Mouse (Mus musculus) megakaryocyte-erythroid progenitor cell, adult 5-6 weeks (primary cell): ENCODE measurements around the gene Srgap1. TPM values are rescaled to one million over a fixed set of nuclear protein-coding genes. Genes with fewer than 3 reads are reported as not detected.

Experiments used
- ATAC-seq: replicated peaks from 2 replicates; pipeline ENCODE4 v1.8.0; 2016; ENCODE audit warnings: mild to moderate bottlenecking, inconsistent platforms; ENCODE audit not compliant: severe bottlenecking, poor library complexity, low FRiP score, low TSS enrichment
- total RNA-seq, 2 experiments: library from RNA; stranded (forward) in 1 of 2; stranded (reverse) in 1 of 2; fragments of 200-1000, 215-1000 nt in 1 of 2; fragments of >200 nt in 1 of 2; fragmentation: Nextera tagmentation in 1 of 2; gene quantifications; 2 replicates each; pipeline ENCODE4 v1.2.3; 2014 to 2017

Gene Srgap1
- total RNA-seq, 2 experiments from 2014 or later: 0.07 TPM; not detected in 1

GRCm38 (mm10) chr10:121900772-121901171 is 146.3 kb downstream of the Srgap1 start:
- no peak for ATAC-seq

GRCm38 (mm10) chr10:121899706-121900105 is 147.4 kb downstream of the Srgap1 start:
- no peak for ATAC-seq

- no peak for ATAC-seq
These were observed 149.2 kb downstream of the Srgap1 start for GRCm38 (mm10) chr10:121897835-121898370.

- peak; percentile 72; the same call in 1 of the 2 replicates for ATAC-seq
These were observed 155.6 kb downstream of the Srgap1 start for GRCm38 (mm10) chr10:121891390-121892067.

- ATAC-seq: no peak
These were observed 157.1 kb downstream of the Srgap1 start for GRCm38 (mm10) chr10:121890061-121890460.

- peak; percentile 57 for ATAC-seq
These were observed 160.3 kb downstream of the Srgap1 start for GRCm38 (mm10) chr10:121886805-121887204.

GRCm38 (mm10) chr10:121885512-121886218 is 161.4 kb downstream of the Srgap1 start:
- ATAC-seq: no peak

- no peak for ATAC-seq
These were observed 164.7 kb downstream of the Srgap1 start for GRCm38 (mm10) chr10:121882461-121882860.

- ATAC-seq: no peak
These were observed 168.3 kb downstream of the Srgap1 start for GRCm38 (mm10) chr10:121878855-121879254.

- no peak for ATAC-seq
These were observed 169.2 kb downstream of the Srgap1 start for GRCm38 (mm10) chr10:121877906-121878305.

GRCm38 (mm10) chr10:121873063-121873489 is 174.0 kb downstream of the Srgap1 start:
- ATAC-seq: no peak

- no peak for ATAC-seq
These were observed 177.2 kb downstream of the Srgap1 start for GRCm38 (mm10) chr10:121869941-121870340.

GRCm38 (mm10) chr10:121868255-121868654 is 178.9 kb downstream of the Srgap1 start:
- ATAC-seq: no peak

GRCm38 (mm10) chr10:121865503-121866239 is 181.4 kb downstream of the Srgap1 start:
- ATAC-seq: no peak

GRCm38 (mm10) chr10:121860924-121861323 is 186.2 kb downstream of the Srgap1 start:
- no peak for ATAC-seq

- no peak for ATAC-seq
These were observed 187.1 kb downstream of the Srgap1 start for GRCm38 (mm10) chr10:121859803-121860571.

- no peak for ATAC-seq
These were observed 188.2 kb downstream of the Srgap1 start for GRCm38 (mm10) chr10:121858911-121859310.

GRCm38 (mm10) chr10:121858086-121858485 is 189.0 kb downstream of the Srgap1 start:
- ATAC-seq: no peak

GRCm38 (mm10) chr10:121855863-121856446 is 191.2 kb downstream of the Srgap1 start:
- peak; percentile 64; the same call in 1 of the 2 replicates for ATAC-seq
